Mouse (Mus musculus): ENCODE measurements around the gene 1700030K09Rik.

The 1700030K09Rik gene

GRCm38 (mm10) chr8:72443338-72443993 is at the start of gene 1700030K09Rik, which contains the start of gene Calr3:
TSS of gene 1700030K09Rik (plus strand) at chr8:72443880.
TSS of gene Calr3 (minus strand) at chr8:72443870.
- peak; percentile 99 for DNase-seq (ENCODE audit: low read depth)

- DNase-seq (ENCODE audit: low read depth): no peak
These were observed 42.3 kb upstream of the 1700030K09Rik start for GRCm38 (mm10) chr8:72401381-72401780.

DNA sequence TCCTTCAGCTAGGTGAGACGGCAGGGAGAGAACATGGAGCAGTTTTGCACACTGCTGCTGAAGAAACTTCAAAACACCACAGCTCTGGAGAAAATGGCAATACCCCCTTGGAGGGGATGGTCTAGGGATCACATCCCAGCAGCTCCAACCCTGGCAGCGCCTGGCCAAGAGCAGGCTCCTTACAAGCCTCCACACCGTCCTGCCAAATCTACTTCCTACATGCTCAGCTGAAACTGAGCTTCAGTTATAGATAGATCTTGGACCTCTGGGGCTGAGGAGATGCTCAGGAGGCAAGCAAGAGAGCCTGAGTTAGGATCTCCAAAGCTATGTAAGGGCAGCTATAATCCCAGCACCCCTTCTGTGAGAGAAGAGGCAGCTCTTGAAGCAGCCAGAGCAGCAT is 40.7 kb upstream of the 1700030K09Rik start:
- no peak for DNase-seq (ENCODE audit: low read depth)

DNA sequence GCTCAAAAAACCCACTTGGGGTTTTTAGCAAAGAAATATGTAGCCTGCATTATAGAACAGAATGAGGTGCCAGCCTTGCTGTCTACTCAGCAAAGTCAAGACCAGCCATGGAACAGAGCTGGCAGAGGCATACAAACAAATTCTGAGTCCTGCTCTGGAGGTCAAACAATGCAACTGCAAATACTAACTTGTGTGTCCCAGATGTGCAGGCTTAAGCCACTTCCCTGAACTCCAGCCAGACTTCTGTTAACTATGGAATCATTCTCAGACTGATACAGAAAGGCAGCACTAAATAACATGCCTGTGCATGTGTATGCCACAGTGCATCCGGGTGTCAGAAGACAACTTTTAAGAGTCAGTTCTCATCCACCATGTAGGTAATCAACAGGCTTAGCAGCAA is 35.8 kb upstream of the 1700030K09Rik start:
- DNase-seq (ENCODE audit: low read depth): no peak

DNA sequence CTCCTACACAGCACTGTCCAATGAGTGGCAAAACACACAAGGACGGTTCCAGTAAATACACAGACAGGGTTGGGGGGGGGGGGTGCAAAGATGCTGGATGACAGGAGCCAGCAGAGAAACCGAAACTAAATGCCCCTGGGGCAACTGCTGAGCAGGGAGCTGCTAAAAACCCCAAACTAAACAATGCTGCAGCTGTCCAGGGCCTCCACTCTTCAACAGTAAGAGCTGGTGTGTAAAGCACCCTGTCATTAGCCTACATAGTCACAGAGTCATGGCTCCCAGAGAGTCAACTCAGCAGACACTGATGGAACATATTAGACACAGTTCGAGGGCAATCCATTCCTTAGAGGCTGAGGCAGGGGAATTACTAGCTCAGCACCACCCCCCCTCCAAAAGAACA is 34.2 kb upstream of the 1700030K09Rik start:
- peak; percentile 48 for DNase-seq (ENCODE audit: low read depth)

DNA sequence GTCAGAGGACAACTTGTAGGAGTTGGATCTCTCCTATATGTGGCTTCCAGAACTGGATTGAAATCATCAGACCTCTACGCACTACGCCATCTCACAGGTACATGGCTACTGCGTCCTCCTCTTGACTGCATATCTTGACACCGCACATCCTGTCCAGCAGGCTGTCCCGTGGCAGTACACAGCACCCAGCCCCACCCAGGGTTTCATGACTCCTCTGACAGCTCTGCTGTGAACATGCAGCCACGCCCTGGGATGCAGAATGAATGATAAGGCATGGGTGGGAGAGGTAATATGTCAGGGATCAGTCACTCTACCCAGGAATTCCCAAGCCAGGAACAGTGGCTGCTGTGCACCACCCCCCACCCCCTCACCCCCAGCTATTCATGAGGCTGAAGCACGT is 29.8 kb upstream of the 1700030K09Rik start:
- DNase-seq (ENCODE audit: low read depth): no peak

DNA sequence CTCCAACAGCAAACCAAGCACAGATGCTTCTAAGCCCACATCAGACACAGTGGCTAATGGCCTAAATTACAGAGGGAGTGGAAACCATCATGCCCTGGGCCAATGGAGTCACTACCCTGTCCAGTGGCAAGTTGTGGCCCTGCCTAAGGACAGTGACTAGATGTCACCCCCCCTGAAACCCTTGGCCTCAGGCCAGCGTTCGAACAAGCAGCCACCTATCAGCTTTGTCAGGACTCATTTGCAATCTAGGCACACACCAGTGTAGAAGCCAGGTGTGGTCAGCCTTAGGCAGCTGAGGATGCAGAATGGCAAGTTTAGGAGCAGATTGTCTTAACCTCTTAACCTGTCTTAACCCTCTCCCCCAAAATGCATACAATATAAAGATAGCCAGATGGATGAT is 28.4 kb upstream of the 1700030K09Rik start:
- DNase-seq (ENCODE audit: low read depth): no peak

DNA sequence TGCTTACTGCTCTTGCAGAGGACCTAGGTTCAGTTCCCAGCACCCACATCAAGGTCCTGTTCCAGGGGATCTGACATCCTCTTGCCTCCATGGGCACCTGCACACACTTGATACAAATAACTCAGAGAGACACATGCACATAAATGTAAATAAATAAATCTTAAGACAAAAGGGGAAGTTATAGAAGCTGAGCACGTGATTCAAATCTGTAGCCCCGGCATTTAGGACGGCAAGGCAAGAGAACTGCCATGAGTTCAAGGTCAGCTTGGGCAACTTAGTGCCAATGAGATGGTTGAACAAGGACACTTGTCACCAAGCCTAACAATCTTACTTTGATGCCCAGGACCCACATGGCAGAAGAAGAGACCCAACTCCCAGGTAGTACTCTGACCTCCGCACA is 25.6 kb upstream of the 1700030K09Rik start:
- no peak for DNase-seq (ENCODE audit: low read depth)

- DNase-seq (ENCODE audit: low read depth): peak; percentile 71
These were observed 22.9 kb upstream of the 1700030K09Rik start for GRCm38 (mm10) chr8:72420571-72421361.

GRCm38 (mm10) chr8:72421362-72422335 is 22.0 kb upstream of the 1700030K09Rik start, which contains the start of gene Eps15l1:
TSS of gene Eps15l1 (minus strand) at chr8:72421460.
- DNase-seq (ENCODE audit: low read depth): peak; percentile 100

GRCm38 (mm10) chr8:72422926-72423325 is 20.8 kb upstream of the 1700030K09Rik start:
- peak; percentile 57 for DNase-seq (ENCODE audit: low read depth)

DNA sequence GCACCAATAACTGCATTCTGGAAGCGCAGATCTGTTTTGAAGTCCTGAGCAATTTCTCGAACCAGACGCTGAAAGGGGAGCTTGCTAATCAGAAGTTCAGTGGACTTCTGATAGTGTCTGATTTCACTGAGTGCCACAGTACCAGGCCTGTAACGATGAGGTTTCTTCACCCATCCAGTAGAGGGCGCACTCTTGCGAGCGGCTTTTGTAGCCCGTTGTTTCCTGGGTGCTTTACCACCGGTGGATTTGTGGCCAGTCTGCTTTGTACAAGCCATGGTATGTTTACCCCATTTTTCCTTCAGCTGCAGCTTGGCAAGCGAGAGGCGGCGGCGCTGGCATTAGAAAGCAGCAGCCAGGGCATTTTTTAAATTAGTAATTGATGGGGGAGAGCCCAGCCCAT is 14.0 kb upstream of the 1700030K09Rik start:
- peak; percentile 80 for DNase-seq (ENCODE audit: low read depth)

- DNase-seq (ENCODE audit: low read depth): no peak
These were observed 8.7 kb upstream of the 1700030K09Rik start for GRCm38 (mm10) chr8:72434952-72435351.

GRCm38 (mm10) chr8:72438248-72439015 is 5.2 kb upstream of the 1700030K09Rik start:
- DNase-seq (ENCODE audit: low read depth): no peak

- no peak for DNase-seq (ENCODE audit: low read depth)
These were observed 292 bp downstream of the 1700030K09Rik start for GRCm38 (mm10) chr8:72443994-72444350.

DNA sequence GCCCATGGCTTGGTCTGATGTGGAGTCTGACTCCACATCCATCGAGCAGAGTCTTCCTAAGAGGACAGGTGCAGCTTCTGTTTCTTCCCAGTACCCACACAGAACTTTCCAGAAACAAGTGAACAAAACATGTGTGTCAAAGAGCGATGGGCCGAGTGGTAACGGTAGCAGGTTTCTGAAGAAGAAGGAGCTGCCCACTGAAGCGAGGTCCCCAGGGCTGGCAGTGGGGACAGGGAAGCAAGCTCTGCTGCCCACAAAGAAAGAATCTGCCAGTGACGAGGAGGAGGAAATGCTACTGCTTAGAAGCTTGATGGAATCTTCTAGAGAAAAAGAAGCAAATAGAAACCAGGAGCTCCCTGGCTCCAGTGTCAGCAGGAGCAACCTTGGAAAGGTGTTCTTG is 1.4 kb downstream of the 1700030K09Rik start:
- DNase-seq (ENCODE audit: low read depth): no peak

DNA sequence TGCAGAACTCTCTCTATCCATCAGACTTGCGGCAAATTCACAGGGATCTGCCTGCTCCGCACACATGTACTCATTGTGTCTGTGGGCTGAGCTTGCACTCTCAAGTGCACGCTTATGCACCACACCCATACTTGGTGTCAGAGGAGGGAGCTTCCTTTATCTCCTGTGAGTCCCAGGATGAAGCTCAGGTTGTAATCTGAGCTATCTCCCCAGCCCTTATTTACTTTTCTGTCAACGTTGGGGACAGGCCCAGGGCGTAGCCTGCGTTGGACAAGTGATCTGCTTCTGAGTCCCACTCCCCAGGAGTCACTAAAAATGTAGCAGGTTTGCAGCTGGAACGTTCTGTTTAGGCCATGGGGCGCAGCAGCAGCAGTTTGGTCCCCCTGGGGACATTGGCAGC is 7.8 kb downstream of the 1700030K09Rik start:
- no peak for DNase-seq (ENCODE audit: low read depth)

DNA sequence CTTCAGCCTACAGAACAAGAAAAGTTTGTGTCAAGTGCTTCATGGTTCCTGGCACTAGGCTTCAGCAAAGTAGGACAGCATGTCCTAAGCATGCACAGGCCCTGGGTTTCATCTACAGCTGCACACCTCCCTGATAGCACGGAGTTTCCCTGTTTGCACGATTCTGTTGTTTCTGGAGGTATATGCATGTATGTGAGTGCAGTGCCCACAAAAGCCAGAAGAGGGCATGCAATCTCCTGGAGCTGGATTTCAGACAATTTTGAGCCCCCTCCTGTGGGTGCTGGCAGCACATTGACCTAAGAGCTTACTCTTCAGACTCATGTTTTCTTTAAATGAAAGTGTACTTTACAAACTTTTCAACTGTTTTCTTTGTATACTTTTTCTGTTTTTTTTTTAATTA is 10.2 kb downstream of the 1700030K09Rik start:
- DNase-seq (ENCODE audit: low read depth): no peak

- no peak for DNase-seq (ENCODE audit: low read depth)
These were observed 11.6 kb downstream of the 1700030K09Rik start for GRCm38 (mm10) chr8:72455317-72455716.

- DNase-seq (ENCODE audit: low read depth): no peak
These were observed 14.1 kb downstream of the 1700030K09Rik start for GRCm38 (mm10) chr8:72457806-72458205.

GRCm38 (mm10) chr8:72458457-72458856 is 14.8 kb downstream of the 1700030K09Rik start:
- DNase-seq (ENCODE audit: low read depth): no peak
